Mouse (Mus musculus): ENCODE data around the gene Wipf1.

Gene Wipf1

GRCm38 (mm10) chr2:73425822-73426221 is 103.7 kb downstream of the Wipf1 start:
- DNase-seq: peak; percentile 85

- DNase-seq: peak; percentile 58
These were observed 109.8 kb downstream of the Wipf1 start for GRCm38 (mm10) chr2:73419730-73420129.

GRCm38 (mm10) chr2:73419285-73419684 is 110.2 kb downstream of the Wipf1 start:
- DNase-seq: peak; percentile 89

- DNase-seq: peak; percentile 72
These were observed 113.6 kb downstream of the Wipf1 start for GRCm38 (mm10) chr2:73415892-73416291.

- DNase-seq: peak; percentile 74
These were observed 119.5 kb downstream of the Wipf1 start for GRCm38 (mm10) chr2:73410076-73410475.

- DNase-seq: no peak
These were observed 121.9 kb downstream of the Wipf1 start for GRCm38 (mm10) chr2:73407662-73408061.

- peak; percentile 72 for DNase-seq
These were observed 123.1 kb downstream of the Wipf1 start for GRCm38 (mm10) chr2:73406336-73406915.

GRCm38 (mm10) chr2:73404980-73405379 is 124.6 kb downstream of the Wipf1 start:
- peak; percentile 64 for DNase-seq

GRCm38 (mm10) chr2:73404442-73404841 is 125.1 kb downstream of the Wipf1 start:
- DNase-seq: no peak

GRCm38 (mm10) chr2:73403385-73404013 is 126.0 kb downstream of the Wipf1 start:
- DNase-seq: no peak

GRCm38 (mm10) chr2:73401689-73402088 is 127.8 kb downstream of the Wipf1 start:
- DNase-seq: no peak

- DNase-seq: peak; percentile 52
These were observed 132.1 kb downstream of the Wipf1 start for GRCm38 (mm10) chr2:73397476-73397875.

GRCm38 (mm10) chr2:73396828-73397325 is 132.7 kb downstream of the Wipf1 start:
- peak; percentile 78 for DNase-seq

GRCm38 (mm10) chr2:73395516-73395915 is 134.0 kb downstream of the Wipf1 start:
- peak; percentile 79 for DNase-seq

- peak; percentile 76 for DNase-seq
These were observed 135.1 kb downstream of the Wipf1 start for GRCm38 (mm10) chr2:73394476-73394875.

- no peak for DNase-seq
These were observed 136.8 kb downstream of the Wipf1 start for GRCm38 (mm10) chr2:73392772-73393171.

GRCm38 (mm10) chr2:73389951-73390350 is 139.6 kb downstream of the Wipf1 start:
- peak; percentile 74 for DNase-seq

GRCm38 (mm10) chr2:73387806-73388205 is 141.7 kb downstream of the Wipf1 start:
- peak; percentile 64 for DNase-seq

GRCm38 (mm10) chr2:73386356-73387046 is 143.0 kb downstream of the Wipf1 start, which contains the start of gene Gpr155:
Gene Gpr155 (minus strand): TSS chr2:73386572.
- DNase-seq: peak; percentile 100

GRCm38 (mm10) chr2:73385641-73386355 is 143.7 kb downstream of the Wipf1 start:
- no peak for DNase-seq

- DNase-seq: no peak
These were observed 144.4 kb downstream of the Wipf1 start for GRCm38 (mm10) chr2:73385172-73385571.

GRCm38 (mm10) chr2:73380298-73380975 is 149.1 kb downstream of the Wipf1 start:
- DNase-seq: peak; percentile 76

- peak; percentile 61 for DNase-seq
These were observed 149.9 kb downstream of the Wipf1 start for GRCm38 (mm10) chr2:73379656-73380055.

Measured in heart, adult 11 months (tissue).